Mouse (Mus musculus) G1E (cell line): ENCODE measurements around the gene Tctex1d2. TPM values are rescaled to one million over a fixed set of nuclear protein-coding genes. Genes with fewer than 3 reads are reported as not detected.

Experiments
- ATAC-seq: 2 replicates; pipeline ENCODE4 v1.8.0; 2016; ENCODE audit warnings: mild to moderate bottlenecking; ENCODE audit not compliant: insufficient number of reproducible peaks, poor library complexity, low FRiP score, severe bottlenecking; ENCODE audit errors: extremely low read depth
- DNase-seq: peaks from one replicate; pipeline ENCODE4 v3.0.0; 2012; ENCODE audit warnings: low spot score
- H3K27me3 ChIP-seq: 2 replicates; pipeline ENCODE4 v1.6.1; 2012; ENCODE audit warnings: mild to moderate bottlenecking, low read length, inconsistent platforms; ENCODE audit not compliant: insufficient read depth
- H3K36me3 ChIP-seq: replicated peaks from 2 replicates; pipeline ENCODE3; 2012; ENCODE audit warnings: mild to moderate bottlenecking, inconsistent platforms
- H3K4me1 ChIP-seq: 2 replicates; pipeline ENCODE4 v1.6.1; 2012; ENCODE audit warnings: low read depth, low read length, inconsistent platforms, mixed read lengths; ENCODE audit not compliant: insufficient read depth
- H3K4me3 ChIP-seq: 2 replicates; pipeline ENCODE4 v1.5.1; 2012; ENCODE audit warnings: low read depth, mild to moderate bottlenecking, inconsistent platforms, low read length, moderate library complexity, mixed read lengths
- H3K9me3 ChIP-seq: replicated peaks from 2 replicates; pipeline ENCODE4 v1.6.1; 2012; ENCODE audit warnings: inconsistent platforms
- CTCF ChIP-seq: IDR thresholded peaks from 2 replicates; pipeline ENCODE4 v1.5.1; 2012; ENCODE audit warnings: low read depth, low read length, inconsistent platforms, mixed read lengths
- GATA1 ChIP-seq: IDR thresholded peaks from 2 replicates; pipeline ENCODE4 v1.6.1; 2012; ENCODE audit warnings: borderline replicate concordance, low read length, inconsistent platforms, mixed read lengths
- GATA2 ChIP-seq: IDR thresholded peaks from 2 replicates; pipeline ENCODE4 v1.6.1; 2012; ENCODE audit warnings: low read depth, low read length, inconsistent platforms, borderline replicate concordance
- POLR2AphosphoS5 ChIP-seq: IDR thresholded peaks from 2 replicates; pipeline ENCODE4 v1.6.1; 2012; ENCODE audit warnings: low read depth, low read length, inconsistent platforms; ENCODE audit not compliant: insufficient replicate concordance
- TAL1 ChIP-seq: conservative IDR thresholded peaks from 2 replicates; pipeline ENCODE4 v1.6.1; 2012; ENCODE audit warnings: low read depth, low read length, inconsistent platforms, mixed read lengths
- polyA plus RNA-seq: library from polyadenylated mRNA; stranded (reverse); fragments of >175 nt; gene quantifications from 2 replicates; pipeline ENCODE4 v1.2.3, GENCODE M21; 2012
- total RNA-seq, 2 experiments: library from RNA; stranded (forward) in 1 of 2; stranded (reverse) in 1 of 2; fragments of 200-1000 nt in 1 of 2; fragments of >200 nt in 1 of 2; fragmentation: Nextera tagmentation in 1 of 2; gene quantifications; 2 replicates each; pipeline ENCODE4 v1.2.3; 2014 to 2017

Gene Tctex1d2
- total and polyA plus RNA-seq, 3 experiments, result 0.39 to 35.2 (median 10.8) TPM

- Histone ChIP-seq H3K4me1 (peaks cover 26% of the 10 kb centered on the region), H3K9me3 (no peaks in the 10 kb centered on the region), H3K36me3 (peaks cover 82% of the 10 kb centered on the region), H3K4me3 (no peak overlapping the region), H3K27me3 (no peaks in the 10 kb centered on the region)
- ATAC-seq, result no peak
- no peak for DNase-seq
- TF ChIP-seq TAL1 (no peak), GATA2 (no peak), POLR2AphosphoS5 (no peak), GATA1 (no peak), CTCF (no peak)
These were observed 42.2 kb downstream of the Tctex1d2 start for GRCm38 (mm10) chr16:32461713-32462112.

- Histone ChIP-seq H3K4me1 (peaks cover 24% of the 10 kb centered on the region), H3K27me3 (no peaks in the 10 kb centered on the region), H3K9me3 (no peaks in the 10 kb centered on the region), H3K4me3 (peak overlapping the region; percentile 34; the same call in 1 of the 2 replicates), H3K36me3 (peaks cover 87% of the 10 kb centered on the region)
- DNase-seq (no peak), ATAC-seq (no peak)
- TF ChIP-seq GATA1 (no peak), POLR2AphosphoS5 (no peak), GATA2 (no peak), CTCF (no peak), TAL1 (no peak)
These were observed 43.4 kb downstream of the Tctex1d2 start for GRCm38 (mm10) chr16:32462950-32463349.

- H3K4me3 ChIP-seq, result no peak overlapping the region
- no peaks in the 10 kb centered on the region for H3K27me3 ChIP-seq
- H3K4me1 ChIP-seq, result peaks cover 23% of the 10 kb centered on the region
- ATAC-seq (no peak), DNase-seq (no peak)
- no peaks in the 10 kb centered on the region for H3K9me3 ChIP-seq
- no peak for TF ChIP-seq POLR2AphosphoS5
- peaks cover 87% of the 10 kb centered on the region for H3K36me3 ChIP-seq
These were observed 43.9 kb downstream of the Tctex1d2 start for GRCm38 (mm10) chr16:32463426-32463825.

- peaks cover 87% of the 10 kb centered on the region for H3K36me3 ChIP-seq
- no peaks in the 10 kb centered on the region for H3K9me3 ChIP-seq
- ATAC-seq (no peak), DNase-seq (no peak)
- no peak overlapping the region for H3K4me3 ChIP-seq
- H3K4me1 ChIP-seq, result peaks cover 29% of the 10 kb centered on the region
- H3K27me3 ChIP-seq, result no peaks in the 10 kb centered on the region
- TF ChIP-seq GATA2, result no peak
- TF ChIP-seq POLR2AphosphoS5, result no peak
- no peak for TF ChIP-seq GATA1
- no peak for TF ChIP-seq TAL1
- TF ChIP-seq CTCF, result no peak
These were observed 45.4 kb downstream of the Tctex1d2 start for GRCm38 (mm10) chr16:32464908-32465307.

GRCm38 (mm10) chr16:32468488-32468887, 49.0 kb downstream of the Tctex1d2 start:
- Histone ChIP-seq H3K4me3 (no peak overlapping the region), H3K36me3 (peaks cover 92% of the 10 kb centered on the region), H3K27me3 (no peaks in the 10 kb centered on the region), H3K4me1 (peaks cover 20% of the 10 kb centered on the region), H3K9me3 (no peaks in the 10 kb centered on the region)
- DNase-seq (no peak), ATAC-seq (no peak; the same call in 1 of the 2 replicates)
- TF ChIP-seq GATA2, result no peak
- no peak for TF ChIP-seq TAL1
- no peak for TF ChIP-seq CTCF
- no peak for TF ChIP-seq POLR2AphosphoS5
- TF ChIP-seq GATA1, result no peak

GRCm38 (mm10) chr16:32469404-32470105, 50.1 kb downstream of the Tctex1d2 start:
- Histone ChIP-seq H3K36me3 (peaks cover 89% of the 10 kb centered on the region), H3K4me1 (peaks cover 20% of the 10 kb centered on the region), H3K9me3 (no peaks in the 10 kb centered on the region), H3K4me3 (no peak overlapping the region), H3K27me3 (no peaks in the 10 kb centered on the region)
- no peak for ATAC-seq
- no peak for TF ChIP-seq CTCF
- no peak for TF ChIP-seq POLR2AphosphoS5
- TF ChIP-seq TAL1, result no peak
- no peak for TF ChIP-seq GATA1
- TF ChIP-seq GATA2, result no peak
- DNase-seq, result no peak
